Mouse (Mus musculus): ENCODE measurements around the gene Gm29666.

Gene Gm29666

DNA sequence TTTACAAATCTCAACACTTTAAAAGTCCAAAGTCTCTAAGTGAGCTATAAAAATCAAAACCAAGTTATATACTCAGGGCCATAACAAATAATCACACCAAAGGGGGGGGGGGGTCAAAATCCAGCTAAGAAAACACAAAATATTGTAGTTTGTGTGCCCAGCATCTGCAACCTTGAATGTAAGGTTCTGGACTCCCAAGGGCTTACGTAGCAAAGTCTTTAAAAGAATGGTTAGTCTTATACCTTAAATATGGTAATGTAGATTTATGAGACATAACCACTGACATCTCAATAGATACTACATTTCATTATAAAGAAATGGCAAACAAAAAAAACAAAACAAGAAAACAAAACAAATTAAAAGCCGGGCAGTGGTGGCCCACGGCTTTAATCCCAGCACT lies at the start of gene Gm29666:
TSS of gene Gm29666 (minus strand) at position 101 of the 400 bp plus-strand sequence.
- DNase-seq = no peak

DNA sequence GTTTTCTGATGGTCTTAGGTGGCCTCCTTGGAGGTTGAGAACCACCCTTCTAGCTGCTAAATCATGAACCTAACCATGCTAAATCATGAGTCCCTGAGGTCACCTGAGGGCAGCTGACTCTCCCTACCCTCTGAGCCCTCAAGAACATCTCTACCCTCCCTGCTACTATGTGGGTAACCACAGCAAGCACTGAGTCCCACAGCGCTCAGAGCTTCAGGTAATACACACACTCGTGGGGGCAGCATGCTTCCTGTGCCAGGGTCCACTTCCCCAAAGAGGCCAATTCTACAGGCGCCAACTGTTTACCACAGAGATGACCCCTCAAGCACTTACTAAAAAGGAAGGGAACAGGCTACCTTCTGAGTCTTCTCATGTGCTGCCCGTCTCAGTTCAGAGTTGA lies 48.7 kb upstream of the Gm29666 start:
- DNase-seq = no peak

DNA sequence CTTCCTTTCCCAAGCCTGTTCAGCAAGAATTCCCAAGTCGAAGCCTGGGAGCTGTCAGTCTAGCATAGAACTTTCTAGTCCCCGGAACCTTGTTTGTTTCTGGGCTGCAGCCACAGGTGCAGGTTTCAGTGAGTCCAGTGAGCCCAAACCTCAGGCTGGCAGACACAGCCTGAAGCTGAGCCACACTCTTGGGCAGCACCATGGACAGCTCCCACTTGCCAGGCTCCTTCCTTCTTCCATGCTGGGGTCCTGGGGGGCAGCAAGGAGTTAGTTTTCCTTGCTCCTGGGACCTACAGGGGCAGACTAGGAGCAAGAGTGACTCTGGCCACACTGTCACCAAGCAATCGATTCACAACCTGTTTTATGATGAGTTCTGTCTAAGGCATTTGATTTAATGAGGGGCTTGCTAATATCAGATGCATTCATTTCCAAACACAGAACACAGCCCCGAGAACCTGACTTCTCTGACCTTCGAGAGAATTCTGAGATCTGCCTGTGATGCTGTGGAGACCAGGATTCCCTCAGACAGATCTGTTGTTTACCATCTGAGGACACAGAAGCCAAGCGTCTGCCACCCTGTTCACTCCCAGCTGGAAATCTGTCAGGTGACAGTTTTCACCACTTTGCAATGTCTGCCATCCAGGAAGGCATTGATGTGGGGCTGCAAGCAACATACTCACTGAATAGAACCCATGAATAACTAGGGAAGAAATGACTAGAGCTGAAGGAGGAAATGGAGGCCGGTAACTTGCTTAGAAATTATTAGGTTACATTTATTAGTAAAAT lies 45.9 kb upstream of the Gm29666 start:
- no peak for DNase-seq

DNA sequence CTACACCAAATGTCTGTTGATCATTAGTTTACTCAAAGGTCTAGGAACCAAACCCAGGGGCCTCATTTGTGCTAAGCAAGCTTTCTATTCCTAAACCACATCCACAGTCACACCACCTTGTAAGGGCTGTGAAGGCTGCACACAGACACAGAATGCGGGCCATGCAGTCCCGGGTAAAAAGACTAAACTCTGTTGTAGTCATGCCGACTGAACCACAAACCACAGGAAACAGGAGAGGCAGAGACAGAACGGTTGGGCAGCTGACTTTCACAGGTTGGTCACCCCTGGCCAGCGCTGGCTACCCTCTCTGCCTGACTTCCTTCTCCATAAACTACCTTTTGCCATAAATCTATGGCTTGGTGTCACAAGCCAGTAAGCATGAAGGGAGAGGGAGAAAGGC lies 44.9 kb upstream of the Gm29666 start:
- DNase-seq = no peak

DNA sequence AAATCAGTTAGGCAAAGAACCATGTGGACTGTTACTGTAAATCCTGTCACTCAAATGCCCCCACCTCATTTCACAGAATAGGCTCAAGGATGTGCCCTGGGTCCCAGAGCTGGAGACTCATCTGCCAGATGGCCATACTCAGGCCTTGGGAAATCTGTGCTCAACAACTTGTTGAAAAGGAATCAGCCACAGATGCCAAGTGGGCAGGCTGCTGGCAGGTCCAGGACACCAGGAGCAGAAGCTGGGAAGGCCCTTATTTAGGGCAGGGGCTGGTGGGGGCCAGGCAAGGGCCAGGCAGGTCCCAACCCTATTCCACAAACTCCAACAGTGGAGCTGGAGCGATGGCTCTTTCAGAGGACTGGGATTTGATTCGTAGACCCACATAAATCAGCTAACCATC lies 42.7 kb upstream of the Gm29666 start:
- DNase-seq = no peak

DNA sequence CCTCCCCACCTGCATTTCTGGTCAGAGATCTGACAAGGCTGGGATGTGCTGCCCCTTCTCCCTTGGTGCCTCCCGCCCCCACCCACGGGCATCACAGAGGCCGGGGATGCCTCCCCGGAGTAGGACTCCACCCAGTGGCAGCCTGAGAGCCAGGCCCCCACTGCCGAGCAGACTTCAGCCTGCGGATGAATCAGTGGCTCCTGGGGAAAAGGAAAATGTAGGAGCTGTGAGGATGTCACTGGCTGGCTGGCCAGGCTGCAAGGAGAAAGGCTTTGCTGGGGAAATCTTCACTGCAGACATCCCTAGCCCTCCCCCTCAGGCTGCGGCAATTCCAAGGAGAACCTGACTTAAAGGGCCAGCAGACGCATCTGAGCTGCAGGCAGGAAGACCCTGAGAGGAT lies 40.9 kb upstream of the Gm29666 start:
- no peak for DNase-seq

DNA sequence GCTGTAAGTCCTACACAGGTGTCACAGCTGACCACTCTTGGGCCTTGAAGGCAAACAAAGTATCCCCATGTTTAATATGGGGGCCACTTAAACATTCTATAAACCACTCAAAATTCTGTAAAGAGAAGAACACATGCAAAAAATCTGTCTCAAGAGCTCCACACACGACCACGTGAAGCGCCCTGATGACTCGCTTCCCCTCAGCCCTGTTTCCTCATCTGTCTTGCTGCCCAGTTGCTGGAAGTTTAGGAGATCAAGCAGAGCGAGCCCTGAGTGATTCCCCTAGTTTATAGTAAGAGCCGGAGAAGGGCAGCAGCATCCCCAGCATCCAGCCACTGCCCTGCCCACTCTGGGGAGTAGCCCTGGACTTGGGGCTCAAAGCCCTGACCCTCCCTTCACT lies 40.1 kb upstream of the Gm29666 start:
- no peak for DNase-seq

DNA sequence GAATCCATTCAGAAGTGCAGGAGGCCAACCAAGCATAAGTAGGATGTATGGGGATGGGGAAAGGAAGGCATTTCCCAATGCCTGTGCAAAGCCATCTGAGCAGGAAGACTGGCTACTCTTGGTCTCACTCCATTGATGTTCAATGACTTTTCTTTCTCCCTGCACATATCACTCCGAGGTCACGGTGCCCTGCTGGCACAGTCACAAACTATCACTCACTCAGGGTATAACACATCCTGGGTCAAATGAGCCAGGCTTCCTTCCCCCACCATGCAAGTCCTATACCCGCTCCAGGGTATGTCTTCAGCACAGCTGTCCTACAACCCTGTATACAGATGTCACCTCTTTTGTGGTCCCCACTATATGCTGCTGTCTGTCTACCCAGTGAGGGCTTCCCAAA lies 38.5 kb upstream of the Gm29666 start:
- no peak for DNase-seq

DNA sequence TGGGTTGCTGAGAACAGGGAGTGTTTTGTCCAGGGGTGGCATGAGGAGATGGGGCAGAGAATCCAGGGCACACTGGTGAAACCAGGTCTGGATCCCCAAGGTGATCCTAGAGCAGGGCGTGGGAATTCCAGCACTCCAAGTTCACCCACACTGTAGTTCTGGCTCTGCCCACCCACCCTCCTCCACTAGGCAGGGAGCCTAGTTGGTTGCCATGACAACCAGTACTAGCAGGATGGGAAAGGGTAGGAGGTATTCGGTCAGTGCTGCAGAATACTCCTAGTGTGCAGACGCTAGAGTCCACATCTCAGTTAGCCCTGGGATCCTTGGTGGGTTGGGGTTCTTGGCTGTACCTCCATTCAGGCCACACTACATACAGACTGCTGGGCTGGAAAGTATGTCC lies 38.0 kb upstream of the Gm29666 start:
- DNase-seq = no peak

DNA sequence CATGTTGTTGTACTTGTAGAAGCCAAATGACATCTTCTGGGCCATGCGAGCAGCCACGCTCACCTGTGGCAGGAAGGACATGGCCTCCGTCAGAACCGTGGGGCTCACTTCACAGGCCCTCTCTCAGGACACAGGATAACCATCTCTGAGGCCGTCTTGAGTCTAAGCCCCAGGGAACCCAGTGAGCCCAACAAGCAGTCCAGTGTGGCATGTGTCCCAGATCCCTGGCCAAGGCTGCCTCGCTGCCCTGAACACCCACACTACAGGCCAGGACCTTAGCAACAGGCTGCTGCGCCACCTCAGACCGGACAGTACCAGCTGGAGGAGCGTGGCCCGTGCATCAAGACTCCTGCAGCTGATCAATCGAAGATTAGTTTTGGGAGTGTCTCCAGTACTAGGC lies 33.4 kb upstream of the Gm29666 start:
- no peak for DNase-seq

DNA sequence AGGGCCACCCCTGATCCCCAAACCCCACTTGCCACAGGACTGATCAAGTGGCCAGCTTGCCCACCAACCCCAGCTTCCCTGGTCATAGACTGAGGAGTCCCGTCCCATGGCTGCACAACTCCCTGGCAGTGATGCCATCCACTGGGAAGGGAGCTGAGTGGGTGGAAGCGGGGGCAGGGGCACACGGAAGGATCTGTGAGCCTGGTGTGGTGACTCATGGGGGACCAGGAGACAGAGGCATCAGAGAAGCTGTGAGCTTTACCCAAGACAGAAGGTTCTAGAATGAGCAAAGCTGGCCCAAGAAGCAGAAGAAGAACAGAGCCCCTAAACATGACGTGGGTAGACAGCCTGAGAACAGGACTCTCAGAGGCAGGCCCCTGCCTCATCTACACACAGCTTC lies 30.2 kb upstream of the Gm29666 start:
- no peak for DNase-seq

DNA sequence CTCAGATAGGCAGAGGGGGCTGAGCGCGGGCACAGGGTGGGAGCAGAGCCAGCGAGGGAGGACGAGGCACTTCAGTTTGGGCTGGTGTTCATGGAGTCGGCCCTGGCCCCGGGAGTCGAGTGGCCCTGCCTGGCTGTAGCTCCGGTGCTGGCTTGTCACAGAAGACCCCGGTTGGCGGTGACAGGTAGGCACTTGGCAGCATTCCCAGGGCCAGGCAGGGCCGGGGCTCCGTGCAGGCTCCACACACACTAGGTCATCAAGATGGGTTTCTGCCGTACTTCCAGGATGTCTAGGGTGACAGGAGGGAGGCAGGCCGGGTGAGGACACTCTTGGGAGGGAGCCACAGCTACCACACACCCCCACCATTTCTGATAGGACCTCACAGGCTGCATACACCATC lies 29.2 kb upstream of the Gm29666 start:
- no peak for DNase-seq

DNA sequence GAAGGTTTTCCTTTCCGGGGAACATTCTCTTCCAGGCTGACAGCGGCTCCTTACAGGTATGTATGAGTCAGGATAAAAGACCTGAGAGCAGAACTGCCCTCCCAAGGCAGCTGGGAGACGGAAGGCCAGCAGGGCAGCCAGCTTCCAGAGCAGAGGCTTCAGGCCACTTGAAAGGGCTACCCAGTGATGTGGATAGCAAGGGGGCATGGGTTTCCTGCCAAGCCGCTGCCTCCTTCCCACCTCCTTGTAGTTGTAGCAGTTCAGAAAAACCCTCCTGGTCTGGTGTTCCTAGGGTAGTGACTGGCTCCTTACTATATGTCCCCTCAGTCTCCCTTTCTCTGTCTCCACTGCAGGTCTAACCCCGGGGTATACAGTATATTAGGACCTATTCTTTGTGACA lies 24.5 kb upstream of the Gm29666 start:
- DNase-seq = no peak

DNA sequence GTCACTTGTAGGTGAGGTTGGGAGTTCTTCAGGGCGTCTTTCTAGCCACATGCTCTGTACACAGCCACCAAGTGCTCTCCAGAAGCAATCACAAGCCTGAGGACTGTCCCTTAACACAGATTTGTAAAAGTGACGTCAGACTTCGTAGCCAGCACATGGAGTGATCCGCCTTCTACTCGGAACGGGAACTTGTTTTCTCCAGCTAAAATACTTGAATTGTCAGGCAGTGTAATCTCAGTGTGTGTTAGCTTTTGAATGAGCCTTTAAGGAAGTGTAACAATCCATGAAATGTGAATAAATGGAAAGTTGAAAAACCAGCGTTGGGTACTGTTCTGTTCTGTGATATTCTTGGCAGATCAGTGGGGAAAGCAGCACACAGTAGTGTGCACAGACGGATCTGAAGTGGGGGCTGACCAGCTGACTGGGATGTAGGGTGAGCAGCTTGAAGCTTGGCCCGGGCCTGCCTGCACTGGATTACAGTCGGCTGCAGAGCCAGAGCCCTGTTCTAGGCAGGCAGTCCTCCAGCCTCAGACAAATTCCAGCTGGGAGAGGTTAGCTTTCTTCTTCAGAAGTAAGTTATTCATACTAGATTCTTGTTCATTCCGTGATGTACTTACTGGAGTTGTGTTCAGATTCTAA lies 22.9 kb upstream of the Gm29666 start:
- DNase-seq = peak in 1 of 2 experiments; percentile 9

DNA sequence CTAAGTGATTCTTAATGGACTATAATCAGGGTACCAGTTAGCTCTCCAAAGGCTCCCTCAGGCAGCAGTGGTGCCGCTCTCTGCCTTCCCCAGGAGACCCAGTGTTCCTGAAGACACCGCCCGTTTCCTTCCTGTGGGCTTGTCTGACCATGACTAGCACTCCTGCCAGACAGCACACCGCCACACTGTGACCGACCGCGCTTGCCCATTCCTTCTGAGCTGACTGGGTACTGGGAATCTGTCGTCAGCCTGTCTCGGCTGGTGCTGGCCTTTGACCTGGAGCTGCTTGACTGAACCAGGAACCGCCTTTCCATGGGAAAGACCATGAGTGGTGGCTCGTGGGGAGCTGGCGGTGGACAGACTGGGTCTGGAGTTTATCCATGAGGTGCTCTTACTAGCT lies 20.3 kb upstream of the Gm29666 start:
- DNase-seq = peak; percentile 28 to 49

DNA sequence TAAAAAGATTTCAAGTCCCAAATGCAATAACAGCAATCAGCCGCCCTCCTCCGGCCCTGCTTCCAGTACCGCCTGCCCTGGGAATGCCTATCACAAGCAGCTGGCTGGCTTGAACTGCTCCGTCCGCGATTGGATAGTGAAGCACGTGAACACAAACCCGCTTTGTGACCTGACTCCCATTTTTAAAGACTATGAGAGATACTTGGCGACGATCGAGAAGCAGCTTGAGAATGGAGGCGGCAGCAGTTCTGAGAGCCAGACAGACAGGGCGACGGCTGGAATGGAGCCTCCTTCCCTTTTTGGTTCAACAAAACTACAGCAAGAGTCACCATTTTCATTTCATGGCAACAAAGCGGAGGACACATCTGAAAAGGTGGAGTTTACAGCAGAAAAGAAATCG lies 15.1 kb upstream of the Gm29666 start:
- DNase-seq = no peak

DNA sequence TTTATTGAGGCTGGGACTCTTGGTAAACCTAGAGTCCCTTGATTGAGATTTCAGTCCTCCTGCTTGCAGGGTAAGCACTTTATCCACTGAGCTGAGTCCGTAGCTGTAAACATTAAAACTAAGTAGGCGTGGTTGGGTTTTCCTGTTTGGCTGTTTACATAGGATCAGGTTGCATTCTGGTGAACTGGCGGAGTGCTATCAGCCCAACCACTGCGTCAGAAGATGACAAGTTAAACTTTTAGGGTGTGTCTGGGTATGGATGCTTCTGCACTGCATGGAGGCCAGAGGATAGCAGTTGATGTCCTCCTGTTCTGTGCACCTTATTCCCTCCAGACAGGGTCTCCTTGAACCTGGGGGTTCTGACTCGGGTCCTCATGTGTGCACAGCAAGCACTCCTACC lies 12.5 kb upstream of the Gm29666 start:
- no peak for DNase-seq

DNA sequence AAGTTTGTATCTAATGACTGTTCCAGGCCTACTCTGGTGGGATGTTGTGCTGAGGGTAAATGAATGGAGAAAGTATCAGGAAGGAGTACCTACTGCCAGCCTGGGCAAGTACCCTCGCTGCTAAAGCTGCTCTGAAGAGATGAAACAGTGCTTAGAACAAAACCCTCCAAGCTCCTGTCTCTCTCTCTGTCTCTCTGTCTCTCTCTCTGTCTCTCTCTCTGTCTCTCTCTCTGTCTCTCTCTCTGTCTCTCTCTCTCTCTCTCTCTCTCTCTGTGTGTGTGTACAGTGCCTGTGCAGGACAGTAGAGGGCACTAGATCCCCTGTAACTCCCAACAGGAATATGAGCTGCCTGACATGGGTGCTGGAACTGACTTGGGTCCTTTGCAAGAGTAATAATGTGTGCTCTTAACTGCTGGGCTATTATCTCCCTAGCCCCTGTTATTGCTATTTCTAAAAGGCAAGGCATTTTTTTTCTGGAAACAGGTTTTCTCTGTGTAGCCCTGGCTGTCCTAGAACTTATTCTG lies 5.7 kb upstream of the Gm29666 start:
- DNase-seq = no peak

DNA sequence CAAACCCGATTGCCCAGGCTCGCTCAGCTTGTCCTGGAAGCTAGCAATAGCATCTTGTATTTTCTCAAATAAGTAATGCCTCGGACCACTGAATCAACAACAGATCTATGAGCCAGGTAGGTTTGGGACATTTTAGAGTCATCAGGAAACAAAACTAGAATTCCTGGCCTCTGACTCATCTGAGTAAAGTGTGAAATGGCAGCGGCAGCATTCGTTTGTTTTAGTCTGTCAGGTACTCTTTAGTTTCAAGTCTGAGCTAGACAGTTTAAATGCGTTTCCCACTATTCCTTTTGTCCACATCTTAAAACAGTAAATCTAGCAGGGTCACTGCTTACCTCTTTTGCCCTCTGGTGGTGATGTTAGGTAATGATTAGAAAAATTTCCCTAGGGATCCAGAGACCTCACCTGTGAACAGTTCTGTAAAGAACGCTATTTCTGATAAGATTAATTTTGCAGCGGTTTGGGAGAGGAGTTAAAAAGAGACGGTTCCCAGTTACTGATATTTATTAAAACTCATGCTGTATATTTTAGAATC lies 5.0 kb upstream of the Gm29666 start:
- peak in 1 of 2 experiments; percentile 21 for DNase-seq

DNA sequence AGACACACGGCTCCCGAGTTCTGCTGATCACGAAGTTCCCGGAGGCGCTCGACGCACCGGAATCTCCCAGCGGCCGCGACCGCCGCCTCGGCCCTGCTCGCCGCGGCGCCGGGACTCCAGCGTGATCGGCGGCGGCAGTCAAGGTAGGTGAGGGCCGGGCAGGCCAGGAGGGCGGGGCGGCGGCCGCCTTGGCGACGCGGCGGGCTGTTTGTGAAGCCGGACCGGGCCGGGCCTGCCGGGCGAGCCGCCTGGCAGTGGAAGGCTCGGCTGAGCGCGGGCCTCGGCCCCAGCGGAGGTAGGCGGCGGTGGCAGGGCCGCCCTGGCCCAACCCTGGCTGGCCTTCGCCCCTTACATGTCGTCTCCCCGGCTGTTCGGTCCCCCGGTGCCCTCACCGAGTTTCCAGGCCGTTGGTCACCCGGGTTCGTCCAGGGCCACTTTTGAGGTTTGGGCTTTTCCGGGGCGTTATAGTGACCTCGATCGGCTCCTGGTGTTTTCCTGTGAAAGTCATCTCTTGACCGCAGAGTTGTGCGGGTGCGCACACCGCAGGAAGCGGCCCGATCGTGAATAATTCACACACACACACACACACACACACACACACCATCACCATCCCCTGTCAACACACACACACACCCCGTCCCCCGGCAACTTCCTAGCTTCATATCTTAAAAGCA lies 3.8 kb upstream of the Gm29666 start:
- peak in 1 of 2 experiments; percentile 75 for DNase-seq

DNA sequence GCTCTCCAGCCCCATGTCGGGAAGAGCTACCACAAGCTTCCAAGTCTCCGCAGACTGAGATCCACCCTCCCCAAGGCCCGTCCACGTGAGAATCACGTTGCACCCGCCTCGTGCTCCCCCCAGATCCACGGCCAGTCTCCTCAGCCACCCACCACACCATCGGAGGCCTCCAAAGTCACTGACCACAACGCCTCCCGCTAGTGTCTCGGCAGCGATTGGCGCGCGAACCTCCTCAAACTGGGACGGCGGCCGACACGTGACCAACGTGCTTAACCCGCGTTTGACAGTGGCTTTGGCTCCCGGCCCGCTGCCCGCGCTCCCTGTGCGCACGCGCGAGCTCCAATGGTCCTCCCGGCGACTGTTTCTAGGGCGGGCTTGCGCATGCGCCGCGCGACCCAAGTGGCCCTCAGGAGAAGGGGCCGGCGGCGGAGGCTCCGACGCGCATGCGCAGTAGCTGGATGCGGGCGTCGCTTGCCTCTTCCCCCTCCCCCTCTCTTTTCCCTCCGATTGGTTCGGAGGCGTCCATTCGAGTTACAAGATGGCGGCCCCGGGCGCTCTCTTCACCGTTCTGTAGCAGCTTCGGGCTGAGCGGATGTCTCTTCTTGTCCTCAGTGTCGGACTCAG lies 3.2 kb upstream of the Gm29666 start, which contains the start of gene Nup50:
TSS of gene Nup50 (plus strand) at position 528 of the 624 bp plus-strand sequence.
- DNase-seq = peak; percentile 99 to 100

DNA sequence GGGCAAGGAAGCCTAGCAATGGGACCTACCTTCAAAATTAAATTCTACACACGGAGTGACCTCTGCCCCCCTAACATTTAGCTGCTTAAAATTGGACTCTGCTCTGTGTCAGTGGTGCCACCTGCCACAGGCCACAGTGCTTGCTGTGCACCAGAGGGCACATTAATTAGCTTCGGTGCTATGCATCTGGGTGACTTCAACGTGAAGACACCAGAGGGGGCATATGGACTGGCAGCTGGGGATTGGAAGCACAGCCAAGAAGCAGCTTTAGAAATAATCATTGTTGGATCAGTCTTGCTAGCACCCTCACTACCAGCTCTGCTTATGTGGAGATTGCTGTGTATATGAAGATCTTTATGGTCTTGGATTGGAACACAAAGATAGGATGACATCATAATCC lies 6.6 kb downstream of the Gm29666 start:
- DNase-seq = no peak

DNA sequence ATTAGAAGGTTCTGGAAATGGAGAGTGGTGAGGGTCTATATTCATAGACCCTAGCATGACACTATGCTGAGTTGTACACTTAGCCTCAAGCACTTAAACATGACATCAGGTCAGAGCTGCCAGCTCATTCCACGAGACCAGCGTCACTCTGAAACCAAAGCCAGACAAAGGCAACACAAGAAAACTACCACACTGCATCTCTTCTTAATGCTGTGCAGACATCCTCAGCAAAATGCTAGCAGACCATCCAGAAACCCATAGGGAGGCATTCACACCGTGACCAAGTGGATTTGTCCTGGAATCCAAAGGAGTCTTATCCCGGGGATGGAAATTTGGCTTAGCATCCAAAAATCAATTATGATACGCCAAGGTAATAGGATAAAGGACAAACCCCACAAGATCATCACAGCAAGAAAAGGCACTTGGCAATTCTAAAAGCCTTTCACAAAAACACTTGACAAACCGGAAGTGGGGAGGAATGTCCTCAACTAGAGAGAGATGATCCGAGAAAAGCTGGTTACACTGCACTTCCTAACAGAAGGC lies 15.9 kb downstream of the Gm29666 start:
- DNase-seq = no peak

Data from lung, adult 18-20 months (tissue).